Mouse (Mus musculus) stomach, postnatal 0 days (tissue): ENCODE measurements around the gene Rbmxl1.

Experiments used
- CTCF ChIP-seq: IDR thresholded peaks from 2 replicates; pipeline ENCODE4 v1.5.1; 2016; ENCODE audit warnings: antibody characterized with exemption, low read depth, mild to moderate bottlenecking, moderate library complexity
- EP300 ChIP-seq: optimal IDR thresholded peaks from 2 replicates; pipeline ENCODE3; 2016; ENCODE audit warnings: antibody characterized with exemption

GRCm38 (mm10) chr8:78543621-78544020 is 34.9 kb upstream of the Rbmxl1 start:
- TF ChIP-seq CTCF (no peak), EP300 (no peak)
